Mouse (Mus musculus) myocyte (in vitro differentiated cells): Measurements from ENCODE around the gene Apold1. TPM values are rescaled to one million over a fixed set of nuclear protein-coding genes. Genes with fewer than 3 reads are reported as not detected.
A peak's percentile ranks its signal among the peaks of the same experiment; 100 is the strongest.

Source experiments
- H3K27me3 ChIP-seq: one replicate; pipeline ENCODE4 v1.6.1; 2011; ENCODE audit not compliant: control insufficient read depth, insufficient read depth, insufficient read length
- H3K36me3 ChIP-seq: one replicate; pipeline ENCODE4 v1.6.1; 2011; ENCODE audit not compliant: control insufficient read depth, insufficient read depth
- H3K4me2 ChIP-seq: one replicate; pipeline ENCODE4 v1.6.1; 2011; ENCODE audit warnings: low read depth, control low read depth
- H3K4me3 ChIP-seq: one replicate; pipeline ENCODE4 v1.5.1; 2011; ENCODE audit warnings: mild to moderate bottlenecking, control low read depth, moderate library complexity
- H3K79me2 ChIP-seq: one replicate; pipeline ENCODE4 v1.6.1; 2011; ENCODE audit not compliant: control insufficient read depth, insufficient read depth
- H3ac ChIP-seq: one replicate; pipeline ENCODE4 v1.6.1; 2011; ENCODE audit not compliant: control insufficient read depth, insufficient read length
- CEBPB ChIP-seq: IDR thresholded peaks from 2 replicates; pipeline ENCODE4 v1.6.1; 2011; ENCODE audit warnings: mild to moderate bottlenecking, moderate library complexity; ENCODE audit not compliant: poor library complexity, insufficient read depth, severe bottlenecking
- E2F4 ChIP-seq: IDR thresholded peaks from one replicate; pipeline ENCODE4 v1.6.1; 2011; ENCODE audit warnings: mild to moderate bottlenecking, control low read depth, moderate library complexity; ENCODE audit not compliant: insufficient read depth
- MAX ChIP-seq: IDR thresholded peaks from one replicate; pipeline ENCODE4 v1.6.1; 2011; ENCODE audit warnings: low read depth, mild to moderate bottlenecking, control low read depth
- MYOD1 ChIP-seq, 3 experiments: IDR thresholded peaks; one replicate each; pipeline ENCODE4 v1.6.1; 2011; ENCODE audit warnings: control low read depth in 2 of 3, low read depth in 2 of 3, mild to moderate bottlenecking in 2 of 3, moderate library complexity in 1 of 3; ENCODE audit not compliant: insufficient read length in 2 of 3, control insufficient read depth in 1 of 3
- MYOG ChIP-seq, 3 experiments: IDR thresholded peaks; one replicate each; pipeline ENCODE4 v1.6.1; 2011; ENCODE audit warnings: control low read depth in 2 of 3, low read depth in 2 of 3, mild to moderate bottlenecking in 2 of 3; ENCODE audit not compliant: insufficient read length in 2 of 3, control insufficient read depth in 1 of 3, insufficient read depth in 1 of 3
- POLR2A ChIP-seq: IDR thresholded peaks from one replicate; pipeline ENCODE4 v1.6.1; 2011; ENCODE audit warnings: low read depth, mild to moderate bottlenecking, control low read depth, moderate library complexity; ENCODE audit not compliant: insufficient read length
- POLR2AphosphoS2 ChIP-seq: IDR thresholded peaks from one replicate; pipeline ENCODE4 v1.6.1; 2011; ENCODE audit warnings: low read depth, control low read depth; ENCODE audit not compliant: insufficient read length
- REST ChIP-seq: IDR thresholded peaks from one replicate; pipeline ENCODE4 v1.6.1; 2011; ENCODE audit warnings: mild to moderate bottlenecking, control low read depth, moderate library complexity; ENCODE audit not compliant: insufficient read depth, insufficient read length
- SRF ChIP-seq: IDR thresholded peaks from one replicate; pipeline ENCODE4 v1.6.1; 2011; ENCODE audit warnings: low read depth; ENCODE audit not compliant: control insufficient read depth, insufficient read length
- TCF12 ChIP-seq: IDR thresholded peaks from one replicate; pipeline ENCODE4 v1.6.1; 2011; ENCODE audit warnings: mild to moderate bottlenecking, control low read depth; ENCODE audit not compliant: poor library complexity, insufficient read depth, severe bottlenecking
- TCF3 ChIP-seq: IDR thresholded peaks from one replicate; pipeline ENCODE4 v1.6.1; 2011; ENCODE audit warnings: low read depth, control low read depth; ENCODE audit not compliant: insufficient read length
- USF1 ChIP-seq: IDR thresholded peaks from one replicate; pipeline ENCODE4 v1.6.1; 2011; ENCODE audit warnings: low read depth, mild to moderate bottlenecking, control low read depth, moderate library complexity
- polyA plus RNA-seq: library from polyadenylated mRNA; unstranded; fragments of >200 nt; fragmentation: generic; extraction: Trizol; gene quantifications from one replicate; pipeline ENCODE4 v1.2.1, GENCODE M21; 2012; ENCODE audit warnings: missing spikeins

Apold1 gene
- 0.12 TPM for polyA plus RNA-seq

DNA sequence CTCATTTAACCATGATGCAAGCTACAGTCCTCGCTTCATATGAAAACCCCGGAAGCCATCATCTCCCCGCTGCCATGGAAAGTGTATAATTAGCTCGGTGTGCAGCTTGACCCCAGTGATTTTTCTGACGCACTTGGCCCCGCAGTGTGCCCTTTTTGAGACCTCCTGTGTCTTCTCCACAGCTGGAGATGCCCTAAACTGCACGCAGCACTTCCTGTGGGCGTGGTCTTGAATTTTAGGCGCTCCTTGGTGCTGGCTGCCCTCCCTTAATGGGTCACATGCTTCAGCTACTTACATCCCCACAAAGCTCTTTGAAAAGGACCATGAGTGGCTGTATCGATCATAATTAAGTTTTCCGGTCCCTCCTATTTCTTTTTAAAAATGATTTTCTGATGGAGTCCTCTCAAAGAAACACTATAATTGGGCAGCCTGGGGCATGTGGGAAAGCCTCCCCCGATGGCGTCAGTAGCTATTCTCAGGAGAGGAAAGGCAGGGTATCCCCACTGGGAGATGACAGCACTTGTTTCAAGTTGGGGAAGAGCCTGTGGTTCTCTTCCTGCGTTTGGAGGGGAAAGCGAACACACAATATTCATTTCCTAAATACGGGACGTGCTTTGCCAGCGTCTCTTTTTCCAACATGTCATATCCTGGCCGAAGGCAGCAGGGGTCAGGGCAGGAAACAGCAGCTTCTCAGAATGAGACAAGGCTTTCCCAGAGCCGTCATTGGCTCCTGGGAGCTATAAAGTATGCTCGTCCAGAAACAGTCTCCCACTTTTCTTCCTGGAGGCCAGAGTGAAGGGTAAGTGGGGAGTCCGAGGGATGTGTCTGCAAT, at the start of gene Apold1:
TSS of gene Apold1 (plus strand) at position 488 of the 832 bp plus-strand sequence.
- Histone ChIP-seq H3K79me2 (no peaks in the 10 kb centered on the region), H3K4me2 (no peak within 1 kb of the TSS), H3K27me3 (no peaks in the 10 kb centered on the region), H3K36me3 (no peaks in the 10 kb centered on the region), H3K4me3 (no peak within 1 kb of the TSS), H3ac (no peak within 1 kb of the TSS)
- TF ChIP-seq USF1 = no peak

DNA sequence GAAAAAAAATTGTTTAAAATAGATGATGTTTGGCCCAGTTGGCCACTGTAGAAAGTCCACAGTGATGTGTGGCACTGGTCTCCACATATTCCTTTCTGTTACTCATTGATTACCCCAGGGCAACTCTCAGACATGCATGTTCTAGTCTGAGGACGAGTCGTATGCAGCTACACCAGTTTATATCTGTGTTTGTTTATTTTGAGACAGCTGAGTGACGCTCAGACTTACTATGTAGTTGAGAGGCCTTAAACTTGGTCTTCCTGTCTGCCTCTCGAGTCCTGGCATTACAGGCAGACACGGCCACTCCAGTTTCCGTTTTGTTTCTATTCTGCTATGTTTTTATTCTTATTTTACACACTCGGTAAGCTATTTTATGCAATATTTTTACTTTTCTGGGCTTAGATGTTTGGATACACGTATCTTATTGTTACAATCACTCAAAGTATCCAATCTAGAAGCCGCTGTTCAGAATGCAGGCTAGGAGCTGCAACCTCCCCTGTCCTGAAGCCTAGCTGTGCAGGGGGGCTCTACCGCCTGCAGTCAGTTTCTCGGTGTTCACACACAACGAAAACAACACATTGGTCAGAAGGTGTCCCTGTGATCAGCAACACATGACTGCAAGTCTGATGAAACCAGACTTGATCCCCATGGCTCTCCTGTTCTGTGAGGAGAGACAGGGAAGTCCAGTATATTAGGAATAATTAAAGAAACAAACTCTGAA, 48.9 kb upstream of the Apold1 start:
- peak overlapping the region; percentile 13 for H3K4me3 ChIP-seq
- peaks cover 83% of the 10 kb centered on the region for H3K79me2 ChIP-seq
- H3K27me3 ChIP-seq = no peaks in the 10 kb centered on the region
- no peak overlapping the region for H3ac ChIP-seq
- no peaks in the 10 kb centered on the region for H3K36me3 ChIP-seq
- peak overlapping the region; percentile 82 for H3K4me2 ChIP-seq
- peak; percentile 22 for TF ChIP-seq POLR2A
- no peak for TF ChIP-seq E2F4
- peak; percentile 45 for TF ChIP-seq USF1

DNA sequence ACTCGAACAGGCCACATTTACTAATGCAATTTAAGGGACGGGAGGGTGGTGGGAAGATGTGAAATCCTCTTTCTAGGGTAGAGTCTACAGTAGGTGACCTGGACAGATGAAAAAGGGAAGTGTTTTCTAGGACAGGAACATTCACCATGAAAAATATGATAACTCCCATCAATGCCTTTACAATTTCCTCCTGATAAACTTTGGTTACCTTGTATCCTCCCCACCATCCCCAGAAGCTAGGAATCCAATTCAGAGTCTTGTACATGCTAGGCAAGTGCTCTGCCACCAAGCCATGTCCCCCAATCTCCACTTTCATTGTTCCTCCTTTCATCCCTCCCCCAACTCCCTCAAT, 48.3 kb upstream of the Apold1 start:
- Histone ChIP-seq H3K4me3 (peak overlapping the region; percentile 13), H3K36me3 (no peaks in the 10 kb centered on the region), H3K79me2 (peaks cover 85% of the 10 kb centered on the region), H3K27me3 (no peaks in the 10 kb centered on the region), H3ac (no peak overlapping the region), H3K4me2 (peak overlapping the region; percentile 82)
- TF ChIP-seq POLR2A = no peak
- TF ChIP-seq REST = no peak
- TF ChIP-seq E2F4 = no peak

DNA sequence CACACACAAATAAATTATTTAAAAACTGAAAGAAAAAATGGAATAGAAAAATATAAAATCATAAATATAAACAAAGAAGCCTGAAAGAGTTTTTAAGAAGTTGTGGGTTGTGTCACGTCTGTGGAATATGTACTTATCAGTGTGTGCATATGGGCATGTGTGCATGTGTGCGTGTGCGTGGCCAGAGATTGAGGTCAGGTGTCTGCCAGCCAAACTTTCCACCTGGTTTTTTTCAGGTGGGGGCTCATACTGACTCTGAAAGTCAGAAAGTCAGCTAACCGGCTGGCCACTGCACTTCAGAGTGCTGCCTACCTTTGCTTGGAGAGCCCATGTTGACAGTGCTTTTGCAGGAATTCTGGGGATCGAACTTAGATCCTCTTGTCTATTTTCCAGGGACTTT, 47.2 kb upstream of the Apold1 start:
- no peak for TF ChIP-seq POLR2AphosphoS2
- no peak for TF ChIP-seq E2F4
- no peak for TF ChIP-seq MYOG (IDR thresholded peaks at IDR 0.05; ENCODE audit: control insufficient read depth in 1 of 3, insufficient read depth in 1 of 3, insufficient read length in 2 of 3, low read depth in 2 of 3)
- no peak for TF ChIP-seq SRF
- TF ChIP-seq MAX = no peak
- no peak for TF ChIP-seq REST
- TF ChIP-seq MYOD1 (IDR thresholded peaks at IDR 0.05; ENCODE audit: control insufficient read depth in 1 of 3, insufficient read length in 2 of 3, low read depth in 2 of 3) = no peak
- TF ChIP-seq POLR2A = no peak
- TF ChIP-seq CEBPB = no peak
- no peak for TF ChIP-seq USF1
- TF ChIP-seq TCF12 = no peak
- no peak for TF ChIP-seq TCF3
- peaks cover 88% of the 10 kb centered on the region for H3K79me2 ChIP-seq
- no peak overlapping the region for H3ac ChIP-seq
- no peaks in the 10 kb centered on the region for H3K27me3 ChIP-seq
- H3K4me3 ChIP-seq = no peak overlapping the region
- H3K36me3 ChIP-seq = no peaks in the 10 kb centered on the region
- H3K4me2 ChIP-seq = no peak overlapping the region

DNA sequence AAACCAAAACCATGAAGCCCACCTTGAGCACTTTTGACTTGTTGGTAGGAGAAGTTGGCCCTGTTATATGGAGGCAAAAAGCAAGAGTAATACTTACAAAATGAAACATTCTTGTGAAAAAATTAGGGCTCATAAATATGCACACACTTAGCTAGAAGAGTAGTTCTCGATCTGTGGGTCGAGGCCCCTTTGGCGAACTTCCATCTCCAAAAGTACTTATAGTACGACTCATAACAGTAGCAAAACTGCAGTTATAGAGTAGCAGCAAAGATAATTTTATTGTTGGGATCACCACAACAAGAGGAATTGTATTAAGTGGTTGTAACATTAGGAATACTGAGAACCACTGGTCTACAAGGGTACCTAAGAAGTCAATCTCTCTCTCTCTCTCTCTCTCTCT, 41.7 kb upstream of the Apold1 start:
- TF ChIP-seq MAX (no peak), USF1 (no peak), TCF12 (no peak), TCF3 (no peak), SRF (no peak), MYOG (IDR thresholded peaks at IDR 0.05; ENCODE audit: control insufficient read depth in 1 of 3, insufficient read depth in 1 of 3, insufficient read length in 2 of 3, low read depth in 2 of 3) (no peak), POLR2AphosphoS2 (no peak), POLR2A (no peak)
- no peaks in the 10 kb centered on the region for H3K27me3 ChIP-seq
- peaks cover 68% of the 10 kb centered on the region for H3K79me2 ChIP-seq
- no peak overlapping the region for H3ac ChIP-seq
- H3K4me3 ChIP-seq = no peak overlapping the region
- H3K36me3 ChIP-seq = peaks cover 10% of the 10 kb centered on the region
- no peak overlapping the region for H3K4me2 ChIP-seq

DNA sequence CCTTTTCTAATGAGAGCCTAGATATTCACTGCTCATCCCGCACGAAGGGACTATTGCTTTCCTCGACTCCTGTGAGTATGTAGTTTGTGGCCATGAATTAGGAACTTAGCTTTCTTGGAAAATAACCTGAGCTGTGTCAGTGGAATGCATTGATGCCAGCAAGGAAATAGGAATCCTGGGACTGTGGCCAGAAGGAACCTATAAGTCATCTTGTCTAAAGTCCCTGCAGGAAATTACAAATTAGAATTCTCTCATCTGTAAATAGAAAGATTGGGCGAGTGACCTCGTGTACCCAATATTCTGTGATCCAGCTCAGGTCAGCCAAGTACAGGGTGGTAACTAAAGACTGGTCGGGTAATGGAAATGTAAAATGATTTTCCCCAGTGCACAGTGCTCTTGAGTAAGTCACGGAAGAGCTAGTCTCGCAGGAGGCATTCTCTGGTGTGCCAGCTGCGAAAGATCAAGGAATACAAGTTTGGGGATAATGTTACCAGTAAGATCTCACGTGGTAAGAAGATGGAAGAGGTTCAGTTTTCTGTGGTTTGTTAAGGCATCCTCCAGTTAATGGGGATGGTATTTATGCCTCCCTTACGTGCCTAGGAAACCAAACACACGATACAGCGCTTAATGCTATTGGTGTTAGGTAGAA, 37.6 kb upstream of the Apold1 start:
- no peaks in the 10 kb centered on the region for H3K27me3 ChIP-seq
- H3K4me2 ChIP-seq = peak overlapping the region; percentile 57
- H3K4me3 ChIP-seq = no peak overlapping the region

More for the DNA sequence above, 37.6 kb upstream of the Apold1 start:
- H3ac ChIP-seq = no peak overlapping the region
- TF ChIP-seq E2F4 = no peak
- TF ChIP-seq MYOG (IDR thresholded peaks at IDR 0.05; ENCODE audit: control insufficient read depth in 1 of 3, insufficient read depth in 1 of 3, insufficient read length in 2 of 3, low read depth in 2 of 3) = peak in 1 of 3 experiments; percentile 50
- peak in 2 of 3 experiments; percentile 54 to 67 for TF ChIP-seq MYOD1 (IDR thresholded peaks at IDR 0.05; ENCODE audit: control insufficient read depth in 1 of 3, insufficient read length in 2 of 3, low read depth in 2 of 3)
- TF ChIP-seq REST = no peak
- TF ChIP-seq MAX = no peak
- peak; percentile 60 for TF ChIP-seq USF1
- TF ChIP-seq TCF3 = no peak
- TF ChIP-seq POLR2AphosphoS2 = no peak
- H3K79me2 ChIP-seq = peaks cover 50% of the 10 kb centered on the region
- peaks cover 10% of the 10 kb centered on the region for H3K36me3 ChIP-seq
